Mouse (Mus musculus): ENCODE data around the gene Slc16a8. TPM values are rescaled to one million over a fixed set of nuclear protein-coding genes. Genes with fewer than 3 reads are reported as not detected.
A peak's percentile ranks its signal among the peaks of the same experiment; 100 is the strongest.
"Not testable (repeated sequence)": the region's sequence is repeated elsewhere in the genome, so short reads cannot be mapped to it uniquely, and the experiment has no call there.

Slc16a8 gene
- total and polyA plus RNA-seq, 2 experiments from 2014 or later: 0.95 to 1.6 TPM

GRCm38 (mm10) chr15:79242574-79243233 is 11.9 kb downstream of the Slc16a8 start:
- H3K9ac ChIP-seq: no peak overlapping the region
- H3K4me1 ChIP-seq (ENCODE audit: insufficient read depth): peaks cover 4% of the 10 kb centered on the region; the same call in 1 of the 2 replicates
- ATAC-seq: peak; percentile 12
- no peak overlapping the region for H3K4me2 ChIP-seq (ENCODE audit: low read depth)
- H3K9me3 ChIP-seq (ENCODE audit: low read length): no peaks in the 10 kb centered on the region
- no peak for TF ChIP-seq CTCF (IDR thresholded peaks at IDR 0.05; ENCODE audit: low read depth)
- 69% methylated on average over 13 of the region's 13 CpGs for WGBS
- H3K27ac ChIP-seq (ENCODE audit: low read depth, low read length): peak overlapping the region; percentile 83
- no peak for DNase-seq
- no peaks in the 10 kb centered on the region for H3K27me3 ChIP-seq (ENCODE audit: insufficient read depth, low read length)
- H3K36me3 ChIP-seq (ENCODE audit: insufficient read depth): peaks cover 75% of the 10 kb centered on the region
- no peak overlapping the region for H3K4me3 ChIP-seq (ENCODE audit: low read depth, low read length)

GRCm38 (mm10) chr15:79238036-79238435 is 16.5 kb downstream of the Slc16a8 start:
- DNase-seq (no peak), ATAC-seq (no peak)
- H3K9ac ChIP-seq: no peak overlapping the region
- H3K4me1 ChIP-seq (ENCODE audit: insufficient read depth): no peaks in the 10 kb centered on the region
- H3K4me2 ChIP-seq (ENCODE audit: low read depth): no peak overlapping the region
- H3K27ac ChIP-seq (ENCODE audit: low read depth, low read length): no peak overlapping the region
- TF ChIP-seq CTCF (IDR thresholded peaks at IDR 0.05; ENCODE audit: low read depth): no peak
- H3K4me3 ChIP-seq (ENCODE audit: low read depth, low read length): no peak overlapping the region
- no peaks in the 10 kb centered on the region for H3K9me3 ChIP-seq (ENCODE audit: low read length)
- no peaks in the 10 kb centered on the region for H3K27me3 ChIP-seq (ENCODE audit: insufficient read depth, low read length)
- WGBS: 80% methylated on average over 6 of the region's 6 CpGs
- H3K36me3 ChIP-seq (ENCODE audit: insufficient read depth): peaks cover 69% of the 10 kb centered on the region

- Histone ChIP-seq H3K9me3 (ENCODE audit: low read length) (no peaks in the 10 kb centered on the region), H3K27ac (ENCODE audit: low read depth, low read length) (no peak overlapping the region), H3K4me3 (ENCODE audit: low read depth, low read length) (no peak overlapping the region), H3K36me3 (ENCODE audit: insufficient read depth) (peaks cover 59% of the 10 kb centered on the region), H3K9ac (no peak overlapping the region), H3K27me3 (ENCODE audit: insufficient read depth, low read length) (no peaks in the 10 kb centered on the region), H3K4me1 (ENCODE audit: insufficient read depth) (no peaks in the 10 kb centered on the region), H3K4me2 (ENCODE audit: low read depth) (no peak overlapping the region)
- TF ChIP-seq CTCF (IDR thresholded peaks at IDR 0.05; ENCODE audit: low read depth): no peak
- no peak for ATAC-seq
- DNase-seq: no peak
- WGBS: 74% methylated on average over 9 of the region's 9 CpGs
These were observed 19.3 kb downstream of the Slc16a8 start for GRCm38 (mm10) chr15:79235268-79235667.

GRCm38 (mm10) chr15:79229058-79229821 is 25.3 kb downstream of the Slc16a8 start, which contains the start of the genes Pick1 and Gm49486:
Gene Pick1, plus strand, starts transcription at chr15:79229173.
Gene Gm49486, plus strand, starts transcription at chr15:79229391.
- peak; percentile 92 for ATAC-seq
- peak within 1 kb of the TSS; percentile 79 for H3K4me3 ChIP-seq (ENCODE audit: low read depth, low read length)
- H3K36me3 ChIP-seq (ENCODE audit: insufficient read depth): peaks cover 11% of the 10 kb centered on the region; the same call in 1 of the 2 replicates
- H3K4me2 ChIP-seq (ENCODE audit: low read depth): peak within 1 kb of the TSS; percentile 99
- peaks cover 6% of the 10 kb centered on the region; the same call in 1 of the 2 replicates for H3K4me1 ChIP-seq (ENCODE audit: insufficient read depth)
- under 1% methylated on average over 51 of the region's 51 CpGs for WGBS
- no peaks in the 10 kb centered on the region for H3K9me3 ChIP-seq (ENCODE audit: low read length)
- peak within 1 kb of the TSS; percentile 97 for H3K27ac ChIP-seq (ENCODE audit: low read depth, low read length)
- H3K9ac ChIP-seq: peak within 1 kb of the TSS; percentile 95
- peak; percentile 90 for DNase-seq
- peak; percentile 26 for TF ChIP-seq CTCF (IDR thresholded peaks at IDR 0.05; ENCODE audit: low read depth)
- no peaks in the 10 kb centered on the region for H3K27me3 ChIP-seq (ENCODE audit: insufficient read depth, low read length)

- not testable (repeated sequence) for H3K4me2 ChIP-seq (ENCODE audit: low read depth); H3K36me3 ChIP-seq (ENCODE audit: insufficient read depth); H3K27me3 ChIP-seq (ENCODE audit: insufficient read depth, low read length); H3K27ac ChIP-seq (ENCODE audit: low read depth, low read length); H3K4me1 ChIP-seq (ENCODE audit: insufficient read depth); H3K9me3 ChIP-seq (ENCODE audit: low read length); ATAC-seq; H3K9ac ChIP-seq; H3K4me3 ChIP-seq (ENCODE audit: low read depth, low read length); DNase-seq
- TF ChIP-seq CTCF (IDR thresholded peaks at IDR 0.05; ENCODE audit: low read depth): peak; percentile 19; the same call in 1 of the 2 replicates
- 61% methylated on average over 2 of the region's 2 CpGs for WGBS
These were observed 28.8 kb downstream of the Slc16a8 start for GRCm38 (mm10) chr15:79225780-79226179.

GRCm38 (mm10) chr15:79224685-79225084 is 29.9 kb downstream of the Slc16a8 start:
- peak; percentile 87 for DNase-seq
- H3K9me3 ChIP-seq (ENCODE audit: low read length): no peaks in the 10 kb centered on the region
- peak; percentile 97 for TF ChIP-seq CTCF (IDR thresholded peaks at IDR 0.05; ENCODE audit: low read depth)
- no peak overlapping the region for H3K27ac ChIP-seq (ENCODE audit: low read depth, low read length)
- H3K4me2 ChIP-seq (ENCODE audit: low read depth): no peak overlapping the region
- peaks cover 2% of the 10 kb centered on the region; the same call in 1 of the 2 replicates for H3K4me1 ChIP-seq (ENCODE audit: insufficient read depth)
- no peaks in the 10 kb centered on the region for H3K27me3 ChIP-seq (ENCODE audit: insufficient read depth, low read length)
- no peak overlapping the region for H3K4me3 ChIP-seq (ENCODE audit: low read depth, low read length)
- no peak overlapping the region for H3K9ac ChIP-seq
- ATAC-seq: peak; percentile 59
- WGBS: 9% methylated on average over 5 of the region's 5 CpGs
- no peaks in the 10 kb centered on the region for H3K36me3 ChIP-seq (ENCODE audit: insufficient read depth)

GRCm38 (mm10) chr15:79223641-79224040 is 30.9 kb downstream of the Slc16a8 start:
- DNase-seq: no peak
- H3K4me3 ChIP-seq (ENCODE audit: low read depth, low read length): no peak overlapping the region
- H3K27ac ChIP-seq (ENCODE audit: low read depth, low read length): no peak overlapping the region
- no peak for ATAC-seq
- 11% methylated on average over 5 of the region's 5 CpGs for WGBS
- H3K27me3 ChIP-seq (ENCODE audit: insufficient read depth, low read length): no peaks in the 10 kb centered on the region
- H3K36me3 ChIP-seq (ENCODE audit: insufficient read depth): no peaks in the 10 kb centered on the region
- H3K4me1 ChIP-seq (ENCODE audit: insufficient read depth): no peaks in the 10 kb centered on the region
- H3K9me3 ChIP-seq (ENCODE audit: low read length): no peaks in the 10 kb centered on the region
- TF ChIP-seq CTCF (IDR thresholded peaks at IDR 0.05; ENCODE audit: low read depth): no peak
- H3K4me2 ChIP-seq (ENCODE audit: low read depth): no peak overlapping the region
- H3K9ac ChIP-seq: no peak overlapping the region
